Mouse (Mus musculus) kidney, adult 8-10 months (tissue): ENCODE results near the gene Lat2.
"Not testable (repeated sequence)": the region's sequence is repeated elsewhere in the genome, so short reads cannot be mapped to it uniquely, and the experiment has no call there.

ENCODE experiments used
- DNase-seq, 2 experiments: peaks; one replicate each; pipeline ENCODE4 v3.0.0; 2022

Lat2 gene

DNA sequence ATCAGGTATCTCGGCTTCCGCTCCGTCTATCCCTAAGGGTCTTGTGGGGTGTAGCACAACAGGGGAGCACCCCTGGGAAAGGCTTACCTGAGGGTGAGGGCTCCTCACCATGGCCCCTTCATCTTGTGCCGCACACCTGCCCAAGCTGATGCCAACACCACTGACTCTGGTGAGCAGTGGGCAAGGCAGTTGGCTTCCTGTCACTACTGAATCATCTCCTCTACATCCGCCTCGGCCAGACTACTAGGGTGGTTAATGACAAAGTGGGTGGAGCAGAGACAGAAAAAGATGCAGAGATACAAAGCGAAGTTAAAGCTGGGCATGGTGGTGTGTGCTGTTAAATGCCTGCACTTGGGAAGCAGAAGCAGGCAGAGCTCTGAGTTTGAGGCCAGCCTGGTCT lies at the start of gene Lat2:
Lat2 (minus strand) TSS at position 224 of the 400 bp plus-strand sequence.
- no peak for DNase-seq

- no peak for DNase-seq
Measured at GRCm38 (mm10) chr5:134656708-134657107, 41.9 kb upstream of the Lat2 start.

DNA sequence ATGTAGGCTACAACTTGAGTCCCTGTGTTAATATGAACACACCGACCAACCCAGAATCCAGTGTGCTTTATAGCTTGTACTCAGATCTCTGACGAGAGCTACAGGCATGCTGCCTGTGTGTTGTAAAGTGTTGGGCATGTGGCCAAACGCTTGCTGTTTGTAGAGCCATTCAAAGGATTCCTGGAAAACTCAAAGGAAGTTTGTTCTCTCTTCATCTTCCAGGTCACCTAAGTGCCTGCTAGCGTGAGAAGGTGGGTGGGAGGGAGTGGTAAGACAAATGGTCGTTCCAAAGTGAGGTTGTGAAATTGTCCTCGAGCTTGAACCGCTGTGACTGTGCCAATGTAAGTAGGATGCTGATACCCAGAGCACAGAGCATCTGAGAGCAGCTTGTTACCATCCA lies 37.2 kb upstream of the Lat2 start:
- no peak for DNase-seq

GRCm38 (mm10) chr5:134650926-134651325 lies 36.1 kb upstream of the Lat2 start:
- DNase-seq, result peak in 1 of 2 experiments; percentile 74

DNA sequence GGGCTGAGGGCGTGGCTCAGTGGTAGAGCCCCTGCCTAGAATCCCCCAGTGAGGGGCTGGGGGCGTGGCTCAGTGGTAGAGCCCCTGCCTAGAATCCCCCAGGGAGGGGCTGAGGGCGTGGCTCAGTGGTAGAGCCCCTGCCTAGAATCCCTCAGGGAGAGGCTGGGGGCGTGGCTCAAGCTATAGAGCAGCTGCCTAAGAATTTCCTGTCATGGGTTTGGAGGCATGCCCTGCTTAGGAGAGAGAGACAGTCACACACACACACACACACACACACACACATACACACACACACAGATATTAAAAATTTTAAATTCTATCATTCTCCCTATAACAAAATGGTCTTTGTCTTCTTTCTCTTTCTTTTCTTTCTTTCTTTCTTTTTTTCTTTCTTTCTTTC lies 34.2 kb upstream of the Lat2 start:
- DNase-seq, result not testable (repeated sequence)

DNA sequence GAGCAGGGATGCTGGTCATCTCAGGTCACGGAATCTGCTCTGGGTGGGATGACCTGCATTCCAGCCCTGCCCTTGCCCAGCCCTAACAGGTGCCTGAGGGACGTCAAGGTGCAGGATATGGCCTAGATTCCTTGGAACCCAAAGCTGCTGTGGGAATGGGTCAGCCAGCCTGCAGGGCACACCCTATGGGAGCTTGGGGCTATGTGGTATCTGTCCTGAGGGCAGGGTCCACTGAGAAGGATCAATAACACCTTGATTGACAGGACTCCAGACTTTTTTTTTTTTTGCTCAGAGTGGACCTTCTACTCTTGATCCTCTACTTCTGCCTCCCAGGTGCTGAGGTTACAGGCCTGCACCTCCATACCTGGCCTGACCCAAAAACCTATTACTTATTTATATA lies 32.6 kb upstream of the Lat2 start:
- DNase-seq, result no peak

- DNase-seq, result no peak
Measured at GRCm38 (mm10) chr5:134646461-134646860, 31.6 kb upstream of the Lat2 start.

DNA sequence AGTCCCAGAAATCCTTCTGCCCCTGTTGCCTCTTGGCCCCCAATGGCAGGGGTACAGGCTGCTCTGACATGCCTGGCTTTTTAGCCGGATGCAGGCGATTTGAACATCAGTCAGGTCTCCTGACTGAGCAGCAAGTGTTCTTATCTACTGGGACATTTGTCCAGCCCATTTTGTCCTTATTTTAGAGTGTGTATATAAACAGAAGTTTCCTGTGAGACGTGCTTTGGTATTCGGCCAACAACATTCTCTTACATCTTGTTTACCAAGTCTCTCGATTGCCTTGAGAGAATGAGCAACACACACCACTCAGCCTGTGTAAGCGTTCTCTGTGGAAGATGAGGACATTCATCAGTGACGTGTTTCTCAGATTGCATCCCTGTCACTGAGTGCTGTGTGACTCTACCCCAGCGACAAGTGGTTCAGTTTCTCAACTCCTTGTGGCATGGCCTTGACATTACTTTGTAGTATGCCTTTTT lies 29.9 kb upstream of the Lat2 start:
- no peak for DNase-seq

GRCm38 (mm10) chr5:134644121-134644520 lies 29.3 kb upstream of the Lat2 start:
- no peak for DNase-seq

DNA sequence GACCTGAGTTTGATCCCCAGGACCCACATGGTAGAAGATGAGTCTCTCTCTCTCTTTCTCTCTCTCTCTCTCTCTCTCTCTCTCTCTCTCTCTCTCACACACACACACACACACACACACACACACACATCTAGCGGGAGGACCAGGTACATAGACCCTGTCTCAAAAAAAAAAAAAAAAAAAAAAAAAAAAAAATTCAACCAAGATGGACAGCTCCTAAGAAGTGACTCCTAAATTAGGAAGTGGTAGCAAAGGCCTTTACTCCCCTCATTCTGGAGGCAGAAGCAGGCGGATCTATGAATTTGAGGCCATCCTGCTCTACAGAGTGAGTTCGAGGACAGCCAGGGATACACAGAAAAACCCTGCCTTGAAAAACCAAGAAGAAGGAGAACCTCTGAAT lies 25.5 kb upstream of the Lat2 start:
- DNase-seq, result no peak

GRCm38 (mm10) chr5:134639269-134639682 lies 24.5 kb upstream of the Lat2 start, which contains the start of gene Eif4h:
Gene Eif4h, minus strand, starts transcription at chr5:134639490.
- DNase-seq, result peak; percentile 96 to 97

DNA sequence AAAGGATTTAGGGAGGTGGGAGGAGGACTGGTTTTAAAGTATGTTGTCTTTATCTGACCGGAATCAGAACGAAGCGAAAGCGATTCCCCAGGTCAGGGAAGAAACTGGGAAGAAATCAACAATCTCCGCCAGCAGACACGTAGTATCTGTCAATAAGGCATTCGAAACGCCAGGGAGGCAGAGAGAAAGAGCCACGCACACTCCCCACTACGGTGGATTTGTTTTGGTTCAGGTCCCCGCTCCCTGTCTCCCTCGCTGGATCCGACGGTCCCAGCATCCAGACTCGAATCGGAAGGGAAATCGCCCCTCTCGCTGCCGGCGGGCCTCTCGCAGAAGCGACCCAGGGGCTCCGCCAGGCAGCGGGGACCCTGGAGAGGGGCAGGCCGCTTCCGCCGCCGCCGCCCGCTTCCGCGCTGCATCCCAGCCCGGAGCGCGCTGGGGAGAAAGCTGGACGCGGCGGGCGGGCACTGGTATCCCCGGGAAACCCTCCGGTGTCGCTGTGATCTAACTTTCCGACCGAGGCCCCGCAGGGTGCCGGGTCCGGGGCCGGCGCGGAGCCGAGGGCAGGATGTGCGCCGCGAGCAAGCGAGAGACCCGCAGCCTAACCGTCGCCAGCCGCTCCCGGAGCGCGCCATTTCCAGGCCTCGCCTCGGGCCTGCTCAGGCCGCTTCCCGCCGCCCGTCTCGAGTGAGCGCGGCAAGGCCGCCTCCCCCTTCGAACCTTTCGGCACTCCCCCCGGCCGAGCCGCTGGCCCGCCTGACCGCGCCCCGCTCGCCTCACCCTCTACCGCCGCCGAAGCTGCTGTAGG lies 23.8 kb upstream of the Lat2 start:
- DNase-seq, result no peak

GRCm38 (mm10) chr5:134637820-134638367 lies 23.1 kb upstream of the Lat2 start:
- DNase-seq, result no peak

DNA sequence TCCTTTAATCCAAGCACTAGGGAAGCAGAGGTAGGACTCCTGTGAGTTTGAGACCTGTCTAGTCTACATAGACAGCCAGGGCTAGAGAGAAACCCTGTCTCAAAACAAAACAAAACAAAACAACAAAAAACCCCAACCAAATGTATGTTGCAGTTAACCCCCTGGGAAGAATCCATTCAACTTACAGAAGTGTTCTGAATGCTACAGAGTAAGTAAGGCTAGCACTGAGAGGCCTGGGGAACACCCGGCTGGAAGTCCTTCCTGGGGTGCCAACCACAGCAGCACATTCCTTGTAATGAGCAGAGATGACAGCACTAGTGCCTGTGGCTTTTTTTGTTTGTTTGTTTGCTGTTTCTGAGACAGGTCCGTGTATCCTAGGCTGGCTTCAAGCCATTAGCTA lies 18.0 kb upstream of the Lat2 start:
- no peak for DNase-seq

- DNase-seq, result no peak
Measured at GRCm38 (mm10) chr5:134630835-134631234, 16.0 kb upstream of the Lat2 start.

DNA sequence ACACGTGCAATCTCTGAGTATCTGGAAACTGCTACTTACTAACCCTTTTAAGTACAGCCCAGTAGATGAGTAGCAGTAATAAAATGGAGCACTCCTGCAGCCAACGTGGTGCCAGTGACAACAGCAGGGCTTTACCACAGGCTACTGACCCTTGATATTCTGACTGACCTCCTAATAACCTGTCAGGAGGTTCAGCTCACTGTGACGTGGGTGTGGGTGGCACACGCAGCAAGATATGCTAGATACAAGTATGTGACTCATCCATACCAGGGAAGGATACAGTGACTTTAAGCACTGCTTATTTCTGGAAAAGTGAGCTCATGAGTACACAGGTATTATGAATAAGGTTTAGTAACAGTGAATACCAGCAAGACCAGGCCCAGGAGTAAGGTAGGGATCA lies 14.7 kb upstream of the Lat2 start:
- no peak for DNase-seq

DNA sequence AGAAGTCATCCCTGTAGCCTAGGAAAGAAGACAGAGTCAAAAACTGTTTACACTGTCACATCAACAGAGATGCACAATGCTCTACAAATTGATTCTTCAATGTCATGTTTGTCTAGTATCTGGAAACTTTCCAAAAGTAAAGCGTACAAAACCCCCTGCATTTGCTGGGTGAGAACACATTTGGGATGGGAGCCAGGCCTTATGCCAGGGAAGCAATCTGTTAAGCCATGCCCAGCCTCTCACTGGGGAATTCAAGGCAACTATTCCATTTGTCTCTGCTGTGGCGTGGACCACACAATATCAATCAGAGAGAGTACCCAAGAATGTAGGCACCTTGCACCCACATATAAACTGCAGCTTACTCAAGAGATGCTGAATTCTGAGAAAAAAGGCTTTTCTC lies 7.2 kb upstream of the Lat2 start:
- DNase-seq, result no peak

GRCm38 (mm10) chr5:134621099-134621640 lies 6.3 kb upstream of the Lat2 start:
- DNase-seq, result no peak

GRCm38 (mm10) chr5:134620457-134620856 lies 5.6 kb upstream of the Lat2 start:
- no peak for DNase-seq

DNA sequence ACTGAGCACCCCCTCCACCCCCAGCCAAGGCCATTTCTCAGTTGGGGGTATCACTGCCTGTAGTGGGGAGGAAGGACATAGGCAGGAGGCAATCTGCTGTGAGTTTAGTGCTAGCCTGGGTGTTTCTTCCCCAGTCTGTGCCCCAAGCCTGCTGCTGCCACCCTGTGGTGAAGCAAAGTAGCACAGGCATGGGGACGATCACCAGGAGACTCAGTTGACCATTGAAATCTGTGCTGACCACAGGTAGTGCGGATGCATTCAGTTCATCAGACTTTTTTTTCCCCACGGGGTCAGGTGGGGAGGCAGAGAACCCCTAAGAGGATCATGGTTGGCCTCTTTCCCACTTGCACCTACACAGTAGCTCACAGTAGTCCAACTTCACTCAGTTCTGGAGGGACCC lies 2.2 kb upstream of the Lat2 start:
- peak; percentile 40 to 72 for DNase-seq

- DNase-seq, result no peak
Measured at GRCm38 (mm10) chr5:134615780-134616179, 955 bp upstream of the Lat2 start.

DNA sequence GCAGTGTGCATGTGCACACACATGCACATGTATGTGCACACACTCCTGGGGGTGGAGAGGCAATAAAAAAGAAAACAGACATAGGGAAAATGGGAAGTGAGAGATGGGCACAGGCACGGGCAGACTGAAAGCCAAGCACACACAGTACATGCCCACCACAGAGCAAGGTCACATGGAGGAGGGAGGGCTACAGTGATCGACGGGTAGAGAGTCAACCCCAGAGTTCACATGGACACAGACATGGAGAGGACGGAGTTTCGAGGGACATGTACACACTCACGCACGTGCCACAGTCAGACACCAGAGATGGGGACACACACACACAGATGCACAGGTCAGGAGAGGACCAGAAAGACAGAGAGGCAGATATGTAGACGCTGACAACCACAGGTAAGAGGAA lies 555 bp upstream of the Lat2 start:
- DNase-seq, result no peak

DNA sequence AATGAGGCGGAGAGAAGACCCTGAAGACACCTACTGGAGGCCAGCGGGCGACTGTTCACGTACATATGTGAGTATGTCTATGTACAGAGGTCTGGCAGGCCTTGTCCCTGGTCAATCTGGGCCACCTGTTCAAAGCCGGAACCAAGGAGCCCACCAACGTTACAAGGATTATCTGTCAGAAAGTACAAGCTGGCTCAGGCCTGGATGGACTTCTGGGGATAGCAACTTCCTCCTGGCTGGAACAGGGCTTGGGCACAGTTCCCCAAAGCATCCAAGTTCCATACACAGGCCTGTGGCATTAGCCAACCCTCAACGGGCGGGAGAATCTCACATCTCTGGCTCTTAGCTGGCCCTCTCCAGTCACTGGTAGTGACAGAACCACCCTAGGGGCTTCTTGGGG lies 529 bp downstream of the Lat2 start:
- no peak for DNase-seq

DNA sequence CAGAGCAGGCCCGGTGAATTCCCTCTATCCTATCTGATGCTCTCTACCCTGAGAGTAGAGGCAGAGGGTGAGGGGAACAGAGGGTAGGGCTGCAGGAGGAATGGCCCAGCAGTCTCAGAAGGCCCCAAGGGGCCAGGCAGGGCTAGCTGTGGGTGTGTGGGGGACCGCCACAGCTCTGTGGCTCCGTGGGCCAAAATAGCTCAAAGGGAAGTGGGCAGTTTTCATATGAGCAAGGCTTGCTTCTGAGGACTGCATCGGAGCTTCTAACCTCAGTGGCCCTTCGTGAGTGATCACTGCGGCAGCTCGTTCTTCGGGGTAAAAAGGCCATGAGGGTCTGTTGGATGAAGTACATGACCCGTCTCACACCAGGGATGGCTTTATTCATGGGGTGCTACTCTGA lies 1.1 kb downstream of the Lat2 start:
- DNase-seq, result no peak
